Mouse (Mus musculus): ENCODE results near the gene Hoxc11. TPM values are rescaled to one million over a fixed set of nuclear protein-coding genes. Genes with fewer than 3 reads are reported as not detected.

The Hoxc11 gene
- total RNA-seq, 2 experiments from 2014 or later = not detected

DNA sequence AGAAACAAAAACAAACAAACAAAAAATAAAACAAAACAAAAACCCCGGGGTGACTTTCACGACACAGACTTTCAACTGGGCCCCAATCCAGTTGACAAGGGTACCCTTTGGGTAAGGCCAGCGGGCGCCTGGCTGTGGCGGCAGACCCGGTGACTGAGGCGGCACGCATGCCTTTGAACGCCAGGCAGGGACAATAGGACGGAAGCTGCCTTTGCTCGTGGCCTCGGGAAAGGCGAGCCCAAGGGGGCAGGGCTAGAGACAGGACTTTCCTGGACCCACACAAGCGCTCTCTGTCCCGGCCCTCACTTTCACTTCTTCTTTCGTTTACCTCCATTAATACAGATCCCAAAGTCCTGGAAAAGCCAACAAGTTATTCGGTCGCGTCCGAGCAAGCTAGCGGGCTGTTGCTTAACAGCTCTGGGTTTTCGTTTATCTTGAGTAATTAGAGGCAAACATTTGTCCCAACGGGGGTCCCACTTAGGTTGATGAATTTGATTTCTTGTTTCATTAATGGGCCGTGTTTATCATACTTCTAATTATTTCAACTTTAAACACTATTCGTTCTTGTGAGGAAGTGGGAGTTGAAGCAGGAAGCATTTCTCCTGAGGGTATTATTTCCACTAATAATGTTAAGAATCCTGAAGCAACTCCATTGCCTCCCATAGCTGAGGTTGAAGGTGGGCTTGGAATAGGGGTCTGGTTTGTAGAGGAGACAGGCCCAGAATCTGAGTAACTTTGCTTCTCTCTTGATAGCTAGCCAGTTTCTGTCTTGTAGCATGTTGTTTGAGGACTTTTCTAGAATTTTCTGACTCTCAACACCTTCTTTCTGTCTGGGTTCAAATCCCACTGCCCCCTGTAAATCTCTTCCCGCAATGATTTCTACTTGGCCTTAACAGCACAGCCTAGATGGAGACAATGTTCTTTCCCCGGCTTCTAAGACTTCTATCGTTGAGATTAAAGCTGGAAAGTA is 9.7 kb downstream of the Hoxc11 start:
- DNase-seq (ENCODE audit: low spot score in 2 of 2) = no peak

DNA sequence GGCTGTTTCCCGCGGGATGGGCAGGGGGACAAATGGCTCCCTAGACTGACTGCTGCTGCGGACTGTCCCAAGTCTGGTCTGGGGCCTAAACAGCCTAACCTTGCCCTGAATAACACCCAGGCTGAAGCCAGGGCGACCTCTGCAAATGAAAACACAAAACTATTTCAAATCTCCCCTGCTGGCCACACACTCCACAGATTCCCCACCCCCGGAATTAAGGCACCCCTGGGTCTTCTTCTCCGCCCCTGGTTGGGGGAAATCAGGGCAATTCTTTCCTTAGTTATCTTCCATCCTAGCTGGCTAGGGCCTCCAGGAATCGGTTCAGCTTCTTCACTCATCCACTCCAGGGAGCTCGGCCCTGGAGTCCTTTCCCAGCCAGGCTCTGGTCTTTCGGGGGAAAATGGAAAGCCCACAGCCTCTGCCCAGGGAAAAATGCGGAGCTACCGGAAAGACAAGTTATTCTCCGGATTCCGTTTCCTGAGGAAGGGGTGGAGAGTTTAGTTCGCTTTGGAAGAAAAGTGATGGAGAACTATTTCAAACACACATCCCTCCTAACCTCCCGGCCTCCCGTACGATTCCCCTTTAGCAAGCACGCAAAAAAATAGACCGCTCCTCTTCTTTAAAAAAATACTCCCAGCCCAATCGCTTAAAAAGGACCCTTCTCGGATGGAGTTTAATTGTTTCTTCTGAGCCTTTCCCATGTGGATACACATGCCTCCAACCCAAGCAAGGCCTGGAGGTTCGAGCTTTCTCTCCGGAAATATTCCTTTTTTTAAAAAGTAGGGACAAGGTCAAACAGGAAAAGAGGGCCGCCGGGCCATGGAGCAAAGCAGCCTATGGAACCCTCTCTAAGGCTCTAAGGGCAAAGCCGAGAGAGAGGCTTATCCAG is 11.0 kb downstream of the Hoxc11 start:
- no peak for DNase-seq (ENCODE audit: low spot score in 2 of 2)

DNA sequence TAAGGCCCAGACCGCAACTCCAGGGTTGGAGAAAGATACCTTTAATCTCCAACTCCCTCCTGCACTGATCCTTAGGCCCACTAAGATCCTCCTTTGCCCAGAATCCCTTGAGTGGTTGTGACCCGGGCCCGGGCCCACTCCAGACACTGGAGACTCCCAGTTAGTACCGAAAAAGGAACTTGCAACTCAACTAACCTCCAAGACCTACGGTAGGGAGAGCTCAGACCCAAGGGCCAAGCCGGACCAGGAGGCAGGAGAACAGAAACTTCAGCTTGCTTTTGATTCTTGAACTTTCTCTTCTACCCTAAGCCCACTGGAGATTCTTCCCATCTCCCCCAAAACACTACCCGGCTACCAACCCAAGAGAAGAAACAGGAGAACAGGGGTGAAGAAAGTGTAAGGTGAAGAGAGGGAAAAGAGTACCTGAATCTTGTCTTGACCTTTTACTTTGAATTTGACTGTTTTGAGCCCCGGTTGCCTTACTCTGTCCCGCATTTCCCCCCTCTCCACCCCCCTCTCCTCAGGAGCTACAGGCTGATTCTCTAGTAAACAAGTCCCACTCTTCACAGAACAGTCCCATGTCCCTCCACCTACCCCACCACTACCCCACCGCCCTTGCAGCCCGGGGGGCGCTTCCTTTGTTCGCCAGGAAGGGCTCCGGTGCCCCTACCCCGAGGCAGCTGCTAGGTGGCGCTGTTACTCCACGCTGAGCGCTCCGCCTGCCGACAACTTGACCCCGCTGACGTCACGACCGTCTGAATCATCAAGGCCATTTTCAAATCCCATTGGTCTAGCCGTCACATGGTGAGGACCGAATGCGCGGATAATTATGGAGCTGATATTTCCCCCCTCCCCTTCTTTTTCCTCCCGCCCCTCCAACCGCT is 11.9 kb downstream of the Hoxc11 start:
- no peak for DNase-seq (ENCODE audit: low spot score in 2 of 2)

DNA sequence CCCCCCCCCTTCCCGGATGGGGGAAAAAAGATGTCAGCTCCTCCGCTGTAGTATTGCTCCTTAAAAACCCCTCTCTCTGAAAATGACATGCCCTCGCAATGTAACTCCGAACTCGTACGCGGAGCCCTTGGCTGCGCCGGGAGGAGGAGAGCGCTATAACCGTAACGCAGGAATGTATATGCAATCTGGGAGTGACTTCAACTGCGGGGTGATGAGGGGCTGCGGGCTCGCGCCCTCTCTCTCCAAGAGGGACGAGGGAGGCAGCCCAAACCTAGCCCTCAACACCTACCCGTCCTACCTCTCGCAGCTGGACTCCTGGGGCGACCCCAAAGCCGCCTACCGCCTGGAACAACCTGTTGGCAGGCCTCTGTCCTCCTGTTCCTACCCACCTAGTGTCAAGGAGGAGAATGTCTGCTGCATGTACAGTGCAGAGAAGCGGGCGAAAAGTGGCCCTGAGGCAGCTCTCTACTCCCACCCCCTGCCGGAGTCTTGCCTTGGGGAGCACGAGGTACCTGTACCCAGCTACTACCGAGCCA is 12.6 kb downstream of the Hoxc11 start, which contains the start of gene Hoxc10:
Gene Hoxc10, plus strand, starts transcription at position 21 of the 536 bp plus-strand sequence.
- no peak for DNase-seq (ENCODE audit: low spot score in 2 of 2)

DNA sequence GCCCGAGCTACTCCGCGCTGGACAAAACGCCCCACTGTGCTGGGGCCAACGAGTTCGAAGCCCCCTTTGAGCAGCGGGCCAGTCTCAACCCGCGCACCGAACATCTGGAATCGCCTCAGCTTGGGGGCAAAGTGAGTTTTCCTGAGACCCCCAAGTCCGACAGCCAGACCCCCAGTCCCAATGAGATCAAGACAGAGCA is 13.0 kb downstream of the Hoxc11 start, which contains the start of gene Hoxc5:
Gene Hoxc5, plus strand, starts transcription at position 132 of the 199 bp plus-strand sequence.
- no peak for DNase-seq (ENCODE audit: low spot score in 2 of 2)

DNA sequence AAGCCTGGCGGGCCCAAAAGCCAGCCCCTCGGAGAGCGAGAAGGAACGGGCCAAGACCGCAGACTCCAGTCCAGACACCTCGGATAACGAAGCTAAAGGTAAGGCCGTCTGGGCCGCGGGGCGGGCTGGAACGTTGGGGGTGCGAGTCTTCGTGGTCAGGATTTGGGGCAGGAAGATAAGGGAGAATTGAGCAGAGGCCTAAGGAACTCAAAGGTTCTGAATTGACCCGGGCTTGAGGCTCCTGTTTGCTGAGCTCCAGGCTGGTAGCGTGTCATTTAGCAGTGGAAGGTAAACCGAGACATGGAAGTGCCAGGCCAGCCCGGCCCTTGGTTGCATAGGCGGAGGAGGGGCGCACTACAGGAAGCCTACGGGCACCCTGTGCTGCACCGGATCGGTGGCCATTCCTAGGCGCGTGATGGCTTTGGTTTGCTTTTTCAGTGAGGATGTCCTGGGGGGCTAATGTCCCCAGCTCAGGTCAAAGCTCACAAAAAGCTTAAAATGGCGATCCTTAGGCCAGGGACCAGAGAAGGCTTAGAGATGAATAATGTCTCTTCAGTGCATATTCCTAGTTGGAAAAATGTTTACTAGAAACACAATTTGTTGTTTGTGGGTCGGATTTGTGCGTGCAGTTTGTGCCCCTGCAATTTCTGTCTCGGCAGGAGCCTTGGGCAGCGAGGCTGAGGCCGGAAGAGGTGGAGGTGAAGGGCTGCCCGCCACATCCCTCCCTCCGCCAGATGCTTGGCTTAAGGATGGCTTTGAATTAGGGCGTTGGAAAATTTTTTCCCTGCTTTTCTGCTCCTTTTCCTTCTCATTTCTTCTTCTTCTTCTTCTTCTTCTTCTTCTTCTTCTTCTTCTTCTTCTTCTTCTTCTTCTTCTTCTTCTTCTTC is 13.5 kb downstream of the Hoxc11 start:
- no peak for DNase-seq (ENCODE audit: low spot score in 2 of 2)

DNA sequence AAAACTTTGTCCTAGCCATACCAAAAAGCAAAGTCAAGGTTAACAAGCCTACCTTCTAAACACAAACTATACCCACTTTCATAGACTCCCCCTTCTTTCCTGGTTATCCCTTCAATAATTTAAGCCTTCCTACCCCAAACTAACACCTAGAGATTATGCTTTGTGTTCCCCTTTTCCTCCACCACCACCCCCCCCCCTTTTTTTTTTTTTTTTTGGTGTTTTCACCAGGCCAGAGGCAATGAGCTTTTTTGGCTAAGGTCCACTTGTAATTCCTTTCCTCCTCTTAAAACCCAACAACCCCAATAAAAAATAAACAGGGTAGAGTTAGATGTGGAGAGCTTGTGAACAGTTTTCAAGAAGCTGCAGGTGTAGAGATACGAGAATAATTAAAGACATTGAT is 15.1 kb downstream of the Hoxc11 start:
- DNase-seq (ENCODE audit: low spot score in 2 of 2) = no peak

DNA sequence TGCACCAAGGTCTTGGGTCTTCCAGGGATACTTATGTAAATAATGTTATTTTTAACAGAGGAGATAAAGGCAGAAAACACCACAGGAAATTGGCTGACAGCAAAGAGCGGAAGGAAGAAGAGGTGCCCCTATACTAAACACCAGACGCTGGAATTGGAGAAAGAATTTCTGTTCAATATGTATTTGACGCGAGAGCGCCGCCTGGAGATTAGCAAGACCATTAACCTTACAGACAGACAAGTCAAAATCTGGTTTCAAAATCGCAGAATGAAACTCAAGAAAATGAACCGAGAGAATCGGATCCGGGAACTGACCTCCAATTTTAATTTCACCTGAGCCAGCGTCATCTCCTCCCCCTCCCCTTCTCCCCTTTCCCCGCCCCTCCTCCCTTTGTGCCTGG is 16.5 kb downstream of the Hoxc11 start:
- peak in 1 of 2 experiments; percentile 18 for DNase-seq (ENCODE audit: low spot score in 2 of 2)

DNA sequence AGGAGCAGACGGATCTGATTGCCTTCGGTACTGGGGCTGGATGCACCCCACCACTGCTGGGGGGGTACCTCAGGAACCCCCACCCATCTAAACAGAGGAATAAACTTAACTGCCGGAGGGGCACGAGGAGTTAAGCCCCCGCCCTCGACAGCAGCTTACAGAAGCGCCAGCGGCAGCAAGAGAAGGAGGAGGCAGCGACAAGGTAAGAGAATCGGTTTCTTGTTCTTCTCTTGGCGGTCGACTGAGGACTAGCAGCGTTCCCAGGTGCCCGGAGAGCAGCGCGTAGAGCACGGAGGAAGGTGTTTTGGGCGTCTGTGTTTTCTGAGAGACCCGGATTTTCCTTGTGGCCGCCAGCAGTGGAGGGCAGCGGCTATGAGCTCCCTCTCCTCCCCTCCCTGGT is 18.0 kb downstream of the Hoxc11 start:
- DNase-seq (ENCODE audit: low spot score in 2 of 2) = no peak

DNA sequence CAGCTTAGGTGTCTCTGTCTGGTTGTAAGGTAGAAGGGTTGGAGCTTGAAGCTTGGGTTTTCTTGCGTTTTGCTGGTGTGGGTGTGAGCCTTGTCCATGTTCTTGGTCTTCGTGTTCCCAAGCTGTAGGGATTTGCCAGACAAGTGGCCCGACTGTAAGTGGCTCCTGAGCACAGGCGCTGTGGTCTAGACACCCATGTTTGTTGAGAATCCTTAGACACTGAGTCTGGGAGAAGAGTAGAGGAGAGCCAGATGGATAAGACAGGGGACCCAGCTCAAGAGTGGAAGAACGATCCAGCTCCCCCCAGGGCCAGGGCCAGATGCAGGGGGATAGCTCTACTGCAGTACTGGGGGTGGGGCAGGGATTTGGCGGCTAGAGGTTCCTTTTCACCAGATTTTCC is 18.5 kb downstream of the Hoxc11 start:
- DNase-seq (ENCODE audit: low spot score in 2 of 2) = no peak

DNA sequence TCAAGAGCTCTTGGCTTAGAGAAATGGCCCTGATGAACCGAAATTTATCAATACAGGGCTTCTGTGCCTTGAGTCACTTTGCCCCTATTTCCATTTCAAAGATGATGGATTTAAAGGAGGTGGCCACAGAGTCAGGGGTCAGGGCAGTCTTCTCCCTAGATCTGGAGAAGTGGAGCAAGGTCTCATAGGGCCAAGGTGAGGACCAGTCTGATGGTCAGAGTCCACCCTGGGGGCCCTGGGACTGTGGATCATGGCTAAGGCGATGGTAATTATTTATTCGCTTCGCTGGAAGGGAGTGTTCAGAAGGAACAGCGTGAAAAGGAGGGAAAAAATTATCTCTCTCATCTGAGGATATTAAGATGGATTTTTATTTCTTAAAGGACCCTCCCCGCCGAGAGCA is 20.8 kb downstream of the Hoxc11 start:
- no peak for DNase-seq (ENCODE audit: low spot score in 2 of 2)

DNA sequence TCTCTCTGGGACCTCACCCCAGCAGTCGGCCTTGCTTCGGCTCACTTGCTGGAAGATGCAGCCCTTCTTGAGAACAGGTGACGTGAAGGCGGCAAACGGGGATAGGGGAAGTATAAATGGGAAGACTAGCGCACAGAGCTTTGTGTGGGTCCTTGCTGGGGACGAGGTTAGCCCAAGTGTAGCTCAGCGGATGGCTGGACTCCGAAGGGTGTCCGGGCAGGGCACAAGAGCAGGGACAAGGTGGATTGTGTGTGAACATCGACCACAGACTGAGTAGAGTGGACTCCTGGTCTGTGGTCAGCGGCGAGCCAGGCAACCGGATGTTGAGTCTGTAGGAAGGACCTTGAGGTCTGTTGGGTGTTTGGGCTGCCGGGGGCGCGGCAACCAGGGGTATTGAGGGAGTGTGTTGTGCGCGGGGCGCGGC is 21.5 kb downstream of the Hoxc11 start:
- DNase-seq (ENCODE audit: low spot score in 2 of 2) = no peak

DNA sequence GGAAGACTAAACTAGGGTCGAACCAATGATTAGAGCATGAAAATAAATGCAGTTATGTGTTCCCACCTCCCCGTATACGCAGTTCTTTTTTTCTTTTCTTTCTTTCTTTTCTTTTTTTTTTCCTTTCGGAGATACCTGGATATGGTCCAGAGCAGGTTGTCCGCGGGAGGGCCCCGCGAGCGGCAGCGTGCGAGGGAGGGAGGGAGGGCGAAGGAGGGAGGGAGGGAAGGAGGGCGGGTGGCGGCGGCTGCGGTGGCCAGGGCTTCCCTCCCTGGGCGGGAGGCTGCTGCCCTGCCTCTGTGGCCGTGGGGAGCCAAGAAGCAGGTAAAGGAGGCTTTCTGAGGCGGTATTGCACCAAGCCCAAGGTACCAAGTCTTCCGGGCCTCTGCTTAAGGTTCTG is 21.9 kb downstream of the Hoxc11 start, which contains the start of gene Hoxc9:
Gene Hoxc9, plus strand, starts transcription at position 269 of the 400 bp plus-strand sequence.
- DNase-seq (ENCODE audit: low spot score in 2 of 2) = no peak

DNA sequence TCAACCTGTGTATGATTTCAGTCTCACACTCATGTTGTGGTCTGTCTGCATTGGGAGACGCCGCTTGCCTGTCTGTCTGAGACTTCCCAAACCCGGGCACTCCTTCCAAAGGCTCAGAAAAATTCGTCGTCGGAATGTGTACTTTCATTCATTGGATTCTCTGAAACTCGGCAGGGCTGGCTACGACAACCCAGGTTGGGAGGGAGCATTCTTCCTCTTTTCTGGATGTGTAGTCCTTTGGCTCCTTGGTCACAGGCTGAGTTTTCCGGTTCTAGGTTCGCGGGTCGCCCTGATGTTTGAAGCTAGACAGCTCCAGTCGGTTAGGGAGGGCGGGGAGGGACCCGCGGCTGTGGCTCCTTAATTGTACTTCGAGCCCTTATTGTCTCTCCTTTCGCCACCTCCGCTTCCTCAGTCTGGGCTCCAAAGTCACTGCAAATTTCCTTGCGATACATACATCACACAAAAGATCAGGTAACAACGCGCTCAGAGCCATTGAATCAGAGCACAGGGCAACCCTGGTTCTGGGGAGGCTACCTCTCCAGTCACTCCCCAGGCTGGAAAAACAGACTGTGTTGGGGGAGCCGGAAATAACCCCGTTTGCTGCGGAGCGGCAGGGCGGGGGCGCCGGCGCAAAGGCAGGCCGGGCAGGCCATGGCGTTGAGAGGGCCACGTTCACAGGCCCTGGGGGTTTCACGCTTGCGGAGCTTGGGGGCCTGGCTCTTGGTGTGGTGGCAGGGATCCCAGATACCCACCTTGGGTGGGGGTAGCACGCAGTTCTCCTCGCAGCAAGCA is 22.6 kb downstream of the Hoxc11 start:
- DNase-seq (ENCODE audit: low spot score in 2 of 2) = no peak

DNA sequence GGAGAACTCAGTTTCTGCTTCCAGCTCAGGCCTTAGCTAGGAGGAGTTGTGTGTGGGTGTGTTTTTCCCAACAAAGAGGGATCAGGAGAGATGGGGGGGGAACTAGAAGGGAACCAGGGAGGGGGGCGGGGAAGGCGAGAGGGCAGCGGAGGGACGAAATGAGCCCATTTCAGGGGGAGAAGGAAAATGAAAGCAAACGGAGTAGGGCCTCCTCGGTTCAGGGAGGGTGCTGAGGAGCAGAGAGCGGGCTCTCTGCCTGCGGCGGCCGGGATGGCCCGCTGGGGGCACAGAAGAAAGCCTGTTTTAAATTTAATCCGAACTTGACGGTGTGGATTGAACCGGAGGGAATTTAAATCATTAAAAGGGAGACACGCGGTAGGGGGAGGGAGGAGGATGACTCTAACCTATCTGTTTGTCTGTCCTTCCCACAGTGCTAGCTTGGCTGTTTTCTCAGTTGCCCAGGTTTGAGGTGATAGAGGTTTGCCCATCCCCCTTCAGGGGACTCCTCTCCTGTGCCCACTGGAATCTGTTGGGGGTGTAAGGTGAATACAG is 23.3 kb downstream of the Hoxc11 start:
- no peak for DNase-seq (ENCODE audit: low spot score in 2 of 2)

DNA sequence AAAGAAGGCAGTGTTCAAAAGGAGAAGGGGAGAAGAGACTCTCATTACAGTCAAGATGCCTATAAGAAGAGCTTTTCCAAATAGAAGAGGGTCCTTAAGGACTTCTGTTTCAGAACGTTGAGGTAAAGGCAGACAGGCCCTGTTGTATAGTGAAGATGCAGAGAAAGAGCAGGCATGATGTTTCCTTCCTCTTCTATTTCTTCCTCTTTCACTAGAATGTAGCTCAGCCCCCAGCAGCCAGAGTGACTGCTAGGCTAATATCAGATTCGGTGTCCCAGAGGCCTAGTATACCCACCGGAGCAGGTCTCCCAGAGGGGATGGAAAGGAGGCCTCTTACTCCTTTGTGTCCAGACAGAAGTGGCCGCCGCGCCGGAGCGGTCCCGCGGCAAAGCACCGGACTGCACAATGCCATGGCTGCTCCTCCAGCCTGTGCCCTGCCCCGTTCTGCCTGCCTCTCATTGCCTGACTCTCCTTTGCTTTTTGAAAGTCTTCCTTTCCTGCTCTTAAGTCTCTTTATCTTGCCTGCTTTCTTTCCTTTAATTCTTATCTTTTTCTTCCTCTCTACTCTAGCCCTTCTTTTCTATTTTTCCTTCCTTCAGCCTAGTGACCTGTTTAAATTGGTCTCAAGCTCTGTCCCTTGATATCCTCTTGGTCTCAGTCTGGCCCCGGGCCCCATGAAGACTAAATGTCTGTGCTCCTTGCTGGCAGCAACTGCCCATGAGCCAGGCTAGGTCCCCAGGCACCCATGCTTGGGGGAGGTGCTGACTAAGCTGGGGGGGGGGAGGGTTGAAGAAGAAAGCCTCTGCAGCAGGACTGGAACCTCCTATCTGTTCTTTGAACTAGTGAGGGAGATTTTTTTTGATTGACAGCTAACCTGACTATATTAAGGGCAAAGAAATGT is 24.6 kb downstream of the Hoxc11 start:
- no peak for DNase-seq (ENCODE audit: low spot score in 2 of 2)

DNA sequence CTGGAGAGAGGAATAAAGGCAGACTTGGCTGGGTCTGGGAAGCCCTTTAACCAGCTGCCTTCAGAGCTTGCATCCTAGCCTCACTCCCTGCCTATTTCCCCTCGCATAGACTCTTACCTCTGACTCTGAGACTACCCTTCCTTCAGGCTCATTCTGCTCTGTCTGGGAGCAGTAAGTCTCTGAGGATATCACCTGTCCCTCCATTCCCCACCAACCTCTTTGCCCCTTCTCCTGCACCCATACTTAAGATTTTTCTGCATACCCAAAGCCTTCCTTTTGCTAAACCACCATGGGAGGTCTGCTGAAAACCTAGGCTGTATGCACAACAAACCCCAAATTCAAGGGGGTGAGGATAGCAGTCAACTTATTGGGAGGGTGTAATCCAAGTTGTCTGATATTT is 25.7 kb downstream of the Hoxc11 start:
- no peak for DNase-seq (ENCODE audit: low spot score in 2 of 2)

DNA sequence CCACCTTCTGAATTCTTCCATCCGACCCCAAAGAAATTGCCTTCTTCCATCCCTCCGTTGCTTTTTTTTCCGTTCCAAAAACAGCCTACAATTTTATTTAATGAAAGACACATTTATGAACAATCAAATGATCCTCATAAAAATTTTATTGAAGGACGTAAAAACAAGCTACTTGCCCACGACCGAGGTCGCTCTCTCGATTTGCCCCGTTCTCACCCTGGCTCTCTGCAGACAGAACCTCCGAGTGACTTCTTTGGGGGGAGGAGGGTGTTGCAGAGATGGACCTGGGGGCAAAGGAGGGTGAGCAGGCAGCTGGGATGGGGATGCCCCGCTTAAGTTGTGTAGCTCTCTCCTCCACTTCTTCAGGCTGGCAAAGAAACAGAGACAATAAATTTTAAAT is 26.1 kb downstream of the Hoxc11 start:
- DNase-seq (ENCODE audit: low spot score in 2 of 2) = no peak
